Mouse (Mus musculus) E14TG2a.4 (cell line): ENCODE results near the gene Abca7.

Experiments used
- CTCF ChIP-seq: conservative IDR thresholded peaks from 2 replicates; pipeline ENCODE4 v1.5.1; 2014; ENCODE audit warnings: low read length
- POU5F1 ChIP-seq: IDR thresholded peaks from 2 replicates; pipeline ENCODE4 v1.6.1; 2014; ENCODE audit warnings: low read length, borderline replicate concordance

DNA sequence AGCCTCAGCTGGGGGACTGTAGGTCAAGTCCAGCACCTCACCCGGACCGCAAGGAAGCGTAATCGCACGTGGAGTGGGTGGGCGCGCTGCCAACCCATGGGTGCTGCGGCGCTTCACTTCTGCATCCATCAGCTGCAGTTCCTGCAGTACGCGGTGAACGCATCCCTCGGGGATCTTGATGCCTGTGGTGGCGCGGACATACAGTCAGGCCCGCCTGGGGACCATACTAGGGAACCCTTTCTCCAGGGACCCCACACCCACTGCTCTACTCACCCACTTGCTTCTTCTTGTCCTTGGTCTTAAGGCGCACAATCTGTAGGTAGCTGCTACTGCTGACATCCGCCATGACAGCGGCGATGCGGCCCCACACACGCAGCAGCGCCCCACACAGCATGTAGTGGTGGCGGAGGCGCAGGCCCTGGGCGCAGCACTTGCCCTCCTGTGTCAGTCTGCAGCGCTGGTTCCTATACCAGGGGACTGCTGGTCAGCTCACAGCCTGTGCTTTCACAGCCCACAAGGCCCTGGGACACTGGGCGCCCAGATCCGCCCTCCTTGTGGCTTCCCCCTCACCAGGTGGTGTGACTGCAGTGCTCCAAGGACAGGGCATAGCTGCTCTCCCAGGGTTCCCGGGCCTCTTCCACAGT is 61.5 kb downstream of the Abca7 start:
- TF ChIP-seq CTCF = no peak
- no peak for TF ChIP-seq POU5F1
